15 mouse cellular contexts compared by ENCODE assay signal in the genomic region with DNA sequence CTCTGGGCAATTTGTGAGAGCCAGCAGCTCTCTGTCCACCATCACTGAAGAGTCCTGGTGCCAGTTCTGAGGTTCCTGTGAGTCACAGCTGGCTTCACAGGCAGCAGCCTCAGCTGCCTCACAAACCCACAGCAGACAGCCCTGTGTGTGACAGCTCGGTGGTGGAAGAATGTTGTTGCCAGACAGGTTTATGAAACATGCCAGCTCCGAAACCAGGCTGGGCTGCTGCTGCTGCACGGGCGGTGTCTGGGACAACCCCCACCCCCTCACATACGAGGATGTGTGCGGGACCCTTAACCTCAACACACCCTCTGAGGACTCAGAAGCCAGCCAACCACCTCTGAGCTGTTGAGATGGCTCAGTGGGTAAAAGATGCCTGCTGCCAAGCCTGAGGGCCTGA. TPM values are rescaled to one million over a fixed set of nuclear protein-coding genes. Genes with fewer than 3 reads are reported as not detected.
DNase-seq lines count a peak whose midpoint lies in the region; ATAC-seq lines count a peak whose summit lies in the region.
"Had no signal": no experiment of that assay in that cellular context is flagged by ENCODE, and none has a peak within 500 bp of the region (broad histone marks: within the 10 kb centered on the region; RNA-seq: fewer than 3 reads in every experiment).

No protein-coding gene starts in this region.

- no peaks in the 10 kb centered on the region for H3K36me3 ChIP-seq in heart, embryonic 10.5 days
- H3K36me3 ChIP-seq in lung, embryonic 16.5 days (ENCODE audit: control insufficient read depth, insufficient read depth, low read length): no peaks in the 10 kb centered on the region
- H3K36me3 ChIP-seq in midbrain, embryonic 10.5 days: no peaks in the 10 kb centered on the region
- no peaks in the 10 kb centered on the region for H3K36me3 ChIP-seq in forebrain, embryonic 10.5 days (replicated peaks)

- no peak for DNase-seq in heart, embryonic 10.5 days (ENCODE audit: low spot score)
- no peak for DNase-seq in heart, postnatal 25 days (ENCODE audit: low spot score)
- no peak for DNase-seq in lung, adult 18-20 months
- DNase-seq in CD4-positive, CD25-positive, alpha-beta regulatory T cell, adult 2 months (ENCODE audit: low read depth, low spot score): peak; percentile 51
- DNase-seq in midbrain, embryonic 10.5 days (ENCODE audit: low spot score): no peak
- DNase-seq in forebrain, embryonic 10.5 days (ENCODE audit: extremely low spot score, low spot score): no peak
- DNase-seq: cerebellum, adult 9-11 months; gastrocnemius, postnatal 10 days; heart, postnatal 10 days; layer of hippocampus, postnatal 36 days; liver had no signal

- intact Hi-C loops in heart, postnatal 25 days (cut with DNase I): no loop called here

- H3K4me3 ChIP-seq in heart, embryonic 10.5 days: no peak overlapping the region
- no peak overlapping the region for H3K4me3 ChIP-seq in lung, embryonic 16.5 days (ENCODE audit: low read length)
- no peak overlapping the region for H3K4me3 ChIP-seq in midbrain, embryonic 10.5 days
- no peak overlapping the region for H3K4me3 ChIP-seq in forebrain, embryonic 10.5 days

- no peaks in the 10 kb centered on the region for H3K27me3 ChIP-seq in heart, embryonic 10.5 days (ENCODE audit: insufficient read depth, poor library complexity, severe bottlenecking)
- no peaks in the 10 kb centered on the region for H3K27me3 ChIP-seq in lung, embryonic 16.5 days (ENCODE audit: control insufficient read depth, insufficient read depth, low read depth, low read length)
- H3K27me3 ChIP-seq in midbrain, embryonic 10.5 days (ENCODE audit: low read depth, poor library complexity, severe bottlenecking): no peaks in the 10 kb centered on the region
- no peaks in the 10 kb centered on the region for H3K27me3 ChIP-seq in forebrain, embryonic 10.5 days (ENCODE audit: poor library complexity, severe bottlenecking)

- H3K9ac ChIP-seq in lung, embryonic 16.5 days (ENCODE audit: low read length): no peak overlapping the region

- H3K9me3 ChIP-seq in heart, embryonic 10.5 days: no peaks in the 10 kb centered on the region
- H3K9me3 ChIP-seq in lung, embryonic 16.5 days (ENCODE audit: control insufficient read depth, low read length): no peaks in the 10 kb centered on the region
- H3K9me3 ChIP-seq in midbrain, embryonic 10.5 days (replicated peaks): no peaks in the 10 kb centered on the region
- H3K9me3 ChIP-seq in forebrain, embryonic 10.5 days: no peaks in the 10 kb centered on the region

- H3K4me1 ChIP-seq in heart, embryonic 10.5 days: peaks cover 15% of the 10 kb centered on the region
- 0 out of 2 replicates have a peak, but pooled peaks cover 3% of the 10 kb centered on the region for H3K4me1 ChIP-seq in lung, embryonic 16.5 days (replicated peaks; ENCODE audit: control insufficient read depth, insufficient read depth, low read length)
- H3K4me1 ChIP-seq in midbrain, embryonic 10.5 days: no peaks in the 10 kb centered on the region; the same call in none of the 2 replicates
- H3K4me1 ChIP-seq in forebrain, embryonic 10.5 days: peaks cover 10% of the 10 kb centered on the region

- no peak overlapping the region for H3K4me2 ChIP-seq in lung, embryonic 16.5 days (ENCODE audit: low read depth, low read length)

- 0 out of 2 replicates have a peak overlapping the region, but pooled peaks have one; percentile 47 for H3K27ac ChIP-seq in heart, embryonic 10.5 days
- no peak overlapping the region for H3K27ac ChIP-seq in lung, embryonic 16.5 days (ENCODE audit: low read length)
- no peak overlapping the region for H3K27ac ChIP-seq in midbrain, embryonic 10.5 days (replicated peaks)
- no peak overlapping the region for H3K27ac ChIP-seq in forebrain, embryonic 10.5 days
- H3K27ac ChIP-seq: macrophage had no signal

- 60% methylated on average over 6 of the region's 6 CpGs for WGBS in heart, embryonic 10.5 days
- 28% methylated on average over 6 of the region's 6 CpGs for WGBS in lung, embryonic 16.5 days
- 83% methylated on average over 6 of the region's 6 CpGs for WGBS in midbrain, embryonic 10.5 days
- 88% methylated on average over 6 of the region's 6 CpGs for WGBS in forebrain, embryonic 10.5 days

- 0 out of 2 replicates have a peak, but pooled peaks have one; percentile 23 for ATAC-seq in lung, embryonic 16.5 days (ENCODE audit: low read depth)
- ATAC-seq in inflammation-experienced regulatory T-cells, adult 6 months: peak; percentile 80
- ATAC-seq: forebrain, embryonic 16.5 days had no signal

RNA-seq across cellular contexts. Expression of gene Kifc3, which starts 48.0 kb away (rescaled TPM):
- 13.9 and 15.3 TPM in 2 replicates for polyA plus RNA-seq in heart, embryonic 10.5 days (2016; fragmentation: Nextera tagmentation; extraction: Ambion mirVana)
- 10 to 100 TPM; 67.1 to 72.4 TPM for total RNA-seq in heart, postnatal 25 days (2021)
- 16.2 and 16.8 TPM in 2 replicates for polyA plus RNA-seq in lung, embryonic 16.5 days (2015; fragmentation: Nextera tagmentation; extraction: Ambion mirVana)
- polyA plus RNA-seq in inflammation-experienced regulatory T-cells, adult 6 months (2017; shearing (Covaris generic)): 1 to 10 TPM in 1 of 3 experiments, under 1 TPM in 1, not detected in 1; 0.40 to 1.1 TPM
- 4.1 and 5.2 TPM in 2 replicates for polyA plus RNA-seq in midbrain, embryonic 10.5 days (2016; fragmentation: Nextera tagmentation; extraction: Ambion mirVana)
- 4.4 and 5.5 TPM in 2 replicates for polyA plus RNA-seq in forebrain, embryonic 10.5 days (2016; fragmentation: Nextera tagmentation; extraction: Ambion mirVana)
